Mouse (Mus musculus) limb, embryonic 14.5 days (tissue): ENCODE measurements at regions not wholly inside any gene's neighbourhood (a gene's known extent, or its start where the extent isn't known, plus 50 kb on each side); places are given as distances from the start of the nearest gene placed in this dataset.
A peak's percentile ranks its signal among the peaks of the same experiment; 100 is the strongest.

Source experiments
- ATAC-seq: fragments of 200-750 bp; cut with Nextera tagmentation; 2 replicates; pipeline ENCODE4 v1.8.0; 2017; ENCODE audit warnings: low read depth, moderate number of reproducible peaks, moderate TSS enrichment; ENCODE audit not compliant: low FRiP score
- DNase-seq: peaks from one replicate; pipeline ENCODE4 v3.0.0-alpha.2; 2015; ENCODE audit warnings: low spot score
- H3K27ac ChIP-seq: fragments of 300-500 bp; sonication (generic); replicated peaks from 2 replicates; pipeline ENCODE4 v1.5.1; 2014; ENCODE audit warnings: low read depth, mild to moderate bottlenecking, low read length, moderate library complexity, mixed read lengths
- H3K27me3 ChIP-seq: fragments of 300-500 bp; sonication (generic); 2 replicates; pipeline ENCODE4 v1.6.1; 2014; ENCODE audit warnings: low read length, mixed read lengths; ENCODE audit not compliant: control insufficient read depth, insufficient read depth
- H3K36me3 ChIP-seq: fragments of 300-500 bp; sonication (generic); 2 replicates; pipeline ENCODE4 v1.6.1; 2014; ENCODE audit warnings: mild to moderate bottlenecking, low read length, moderate library complexity, mixed read lengths; ENCODE audit not compliant: control insufficient read depth, insufficient read depth
- H3K4me1 ChIP-seq: fragments of 300-500 bp; sonication (generic); 2 replicates; pipeline ENCODE4 v1.6.1; 2014; ENCODE audit warnings: antibody characterized with exemption, low read length, mixed read lengths; ENCODE audit not compliant: control insufficient read depth, insufficient read depth
- H3K4me2 ChIP-seq: fragments of 300-500 bp; sonication (generic); replicated peaks from 2 replicates; pipeline ENCODE4 v1.6.1; 2014; ENCODE audit warnings: low read depth, mild to moderate bottlenecking, low read length, moderate library complexity; ENCODE audit not compliant: severe bottlenecking
- H3K4me3 ChIP-seq: fragments of 300-500 bp; sonication (generic); replicated peaks from 2 replicates; pipeline ENCODE4 v1.5.1; 2014; ENCODE audit warnings: low read length
- H3K9ac ChIP-seq: fragments of 300-500 bp; sonication (generic); 2 replicates; pipeline ENCODE4 v1.6.1; 2014; ENCODE audit warnings: mild to moderate bottlenecking, low read depth, low read length, moderate library complexity; ENCODE audit not compliant: severe bottlenecking
- H3K9me3 ChIP-seq: fragments of 300-500 bp; sonication (generic); 2 replicates; pipeline ENCODE4 v1.6.1; 2016; ENCODE audit warnings: low read length; ENCODE audit not compliant: control insufficient read depth
- POLR2A ChIP-seq: fragments of 200-500 bp; IDR thresholded peaks from 2 replicates; pipeline ENCODE4 v1.8.0; 2012; ENCODE audit warnings: inconsistent platforms, mild to moderate bottlenecking, moderate library complexity, borderline replicate concordance; ENCODE audit not compliant: insufficient read depth, insufficient read length; ENCODE audit errors: extremely low read depth
- WGBS: fragments of 180-500 bp; shearing (Covaris S2); extraction: QIAGEN DNeasy Blood & Tissue Kit; methylation state at CpG from one replicate; pipeline ENCODE4 v1.1.7; 2014; 5-methylcytosine and 5-hydroxymethylcytosine counted together

- no peak overlapping the region for H3K9ac ChIP-seq
- 87% methylated on average over 6 of the region's 6 CpGs for WGBS
- TF ChIP-seq POLR2A = no peak
- no peaks in the 10 kb centered on the region for H3K27me3 ChIP-seq
- H3K27ac ChIP-seq = no peak overlapping the region
- no peak overlapping the region for H3K4me2 ChIP-seq
- H3K36me3 ChIP-seq = no peaks in the 10 kb centered on the region
- ATAC-seq (no peak), DNase-seq (no peak)
- no peaks in the 10 kb centered on the region for H3K4me1 ChIP-seq
- no peak overlapping the region for H3K4me3 ChIP-seq
- no peaks in the 10 kb centered on the region for H3K9me3 ChIP-seq
These were observed 629.8 kb downstream of the Slc22a22 start for GRCm38 (mm10) chr15:56847469-56848128.

DNA sequence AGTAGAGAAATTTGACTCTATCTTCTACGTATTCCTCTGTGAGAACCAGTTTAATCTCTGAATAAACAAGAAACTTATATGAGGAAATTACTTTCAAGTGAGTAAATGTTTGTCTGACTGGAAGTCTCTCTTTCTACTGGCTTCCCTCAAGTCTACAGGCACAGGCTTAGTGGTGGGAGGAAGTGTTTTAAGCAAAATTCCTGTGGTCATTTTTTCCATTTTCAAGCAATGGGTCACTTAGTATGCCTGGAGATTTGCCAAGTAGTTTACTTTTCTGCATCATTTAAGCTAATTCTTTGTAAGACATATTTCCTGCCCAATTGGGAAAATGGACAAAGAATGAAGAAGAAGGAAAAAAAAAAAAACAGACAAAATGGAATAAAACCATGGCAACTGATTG is 632.9 kb downstream of the Slc22a22 start:
- H3K27ac ChIP-seq = no peak overlapping the region
- no peak overlapping the region for H3K9ac ChIP-seq
- ATAC-seq (no peak), DNase-seq (peak; percentile 56)
- no peaks in the 10 kb centered on the region for H3K9me3 ChIP-seq
- TF ChIP-seq POLR2A = no peak
- no peak overlapping the region for H3K4me3 ChIP-seq
- no peaks in the 10 kb centered on the region for H3K27me3 ChIP-seq
- WGBS = 65% methylated on average over 1 of the region's 1 CpGs
- no peak overlapping the region for H3K4me2 ChIP-seq
- no peaks in the 10 kb centered on the region for H3K4me1 ChIP-seq
- H3K36me3 ChIP-seq = no peaks in the 10 kb centered on the region

GRCm38 (mm10) chr15:56841516-56841915 is 635.9 kb downstream of the Slc22a22 start:
- no peak for ATAC-seq
- Histone ChIP-seq H3K4me2 (no peak overlapping the region), H3K27me3 (no peaks in the 10 kb centered on the region), H3K27ac (no peak overlapping the region), H3K9ac (no peak overlapping the region), H3K4me1 (no peaks in the 10 kb centered on the region), H3K36me3 (no peaks in the 10 kb centered on the region), H3K9me3 (no peaks in the 10 kb centered on the region), H3K4me3 (no peak overlapping the region)
- no peak for TF ChIP-seq POLR2A
- DNase-seq = no peak
- 90% methylated on average over 3 of the region's 3 CpGs for WGBS

- 85% methylated on average over 1 of the region's 1 CpGs for WGBS
These were observed 640.1 kb downstream of the Slc22a22 start for GRCm38 (mm10) chr15:56837292-56837691.

DNA sequence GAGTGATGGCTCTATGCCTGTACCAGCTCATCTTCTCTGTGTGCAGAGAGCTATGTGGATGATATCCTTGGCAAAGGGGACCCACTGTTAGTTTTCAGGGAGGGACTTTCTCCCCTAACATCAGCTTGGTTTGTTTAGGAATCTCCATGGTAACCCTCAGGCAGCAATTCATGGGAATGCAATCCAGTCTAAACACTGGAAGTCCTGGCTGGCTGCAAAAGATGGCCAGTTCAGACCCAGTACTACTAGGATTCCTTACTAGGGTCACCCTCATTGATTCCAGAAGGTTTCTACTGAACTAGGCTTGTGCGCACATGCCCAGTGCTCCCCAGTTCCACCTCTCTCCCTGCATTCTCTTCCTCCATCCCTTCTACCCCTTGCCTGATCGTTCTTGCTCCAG is 642.8 kb downstream of the Slc22a22 start:
- 87% methylated on average over 2 of the region's 2 CpGs for WGBS
- no peak overlapping the region for H3K9ac ChIP-seq
- H3K27ac ChIP-seq = no peak overlapping the region
- ATAC-seq (no peak), DNase-seq (no peak)
- no peak for TF ChIP-seq POLR2A
- H3K9me3 ChIP-seq = no peaks in the 10 kb centered on the region
- no peak overlapping the region for H3K4me2 ChIP-seq
- no peak overlapping the region for H3K4me3 ChIP-seq
- H3K27me3 ChIP-seq = no peaks in the 10 kb centered on the region
- H3K36me3 ChIP-seq = no peaks in the 10 kb centered on the region
- H3K4me1 ChIP-seq = no peaks in the 10 kb centered on the region

More at GRCm38 (mm10) chr15:56837292-56837691, 640.1 kb downstream of the Slc22a22 start:
- DNase-seq = no peak
- no peaks in the 10 kb centered on the region for H3K27me3 ChIP-seq
- no peaks in the 10 kb centered on the region for H3K4me1 ChIP-seq
- TF ChIP-seq POLR2A = no peak
- H3K36me3 ChIP-seq = no peaks in the 10 kb centered on the region
- no peak overlapping the region for H3K27ac ChIP-seq
- no peak overlapping the region for H3K4me2 ChIP-seq
- H3K4me3 ChIP-seq = no peak overlapping the region
- no peak for ATAC-seq
- no peak overlapping the region for H3K9ac ChIP-seq
- no peaks in the 10 kb centered on the region for H3K9me3 ChIP-seq
